Mouse (Mus musculus) ES-E14 (cell line): Measurements from ENCODE around the gene Tmem131. TPM values are rescaled to one million over a fixed set of nuclear protein-coding genes. Genes with fewer than 3 reads are reported as not detected.

ENCODE experiments used
- DNase-seq: peaks from one replicate; pipeline ENCODE4 v3.0.0-alpha.2; 2013; ENCODE audit warnings: low read depth, low spot score
- H3K27ac ChIP-seq: 2 replicates; pipeline ENCODE4 v1.5.1; 2012; ENCODE audit warnings: low read depth, mild to moderate bottlenecking, low read length, moderate library complexity, mixed read lengths; ENCODE audit not compliant: poor library complexity, insufficient read depth, severe bottlenecking
- H3K36me3 ChIP-seq: 2 replicates; pipeline ENCODE4 v1.6.1; 2012; ENCODE audit warnings: mild to moderate bottlenecking, low read length, moderate library complexity, mixed read lengths; ENCODE audit not compliant: control insufficient read depth, poor library complexity, insufficient read depth, severe bottlenecking
- H3K4me1 ChIP-seq, 2 experiments: fragments of 150-350 bp in 1 of 2; sonication (generic) in 1 of 2; 2 replicates each; pipeline ENCODE4 v1.6.1; 2012; ENCODE audit warnings: low read length in 2 of 2, mild to moderate bottlenecking in 1 of 2, mixed read lengths in 1 of 2; ENCODE audit not compliant: control insufficient read depth in 2 of 2, insufficient read depth in 2 of 2, poor library complexity in 1 of 2
- H3K4me3 ChIP-seq, 2 experiments: fragments of 150-350 bp in 1 of 2; sonication (generic) in 1 of 2; 2 replicates each; pipeline ENCODE4 v1.5.1; 2012; ENCODE audit warnings: low read length in 2 of 2, low read depth in 1 of 2, mild to moderate bottlenecking in 1 of 2, mixed read lengths in 1 of 2; ENCODE audit not compliant: insufficient read depth in 1 of 2, poor library complexity in 1 of 2, severe bottlenecking in 1 of 2
- H3K9ac ChIP-seq: 2 replicates; pipeline ENCODE4 v1.6.1; 2012; ENCODE audit warnings: low read depth, mild to moderate bottlenecking, low read length, mixed read lengths; ENCODE audit not compliant: poor library complexity, insufficient read depth, severe bottlenecking
- H3K9me3 ChIP-seq: fragments of 150-350 bp; sonication (generic); 2 replicates; pipeline ENCODE4 v1.6.1; 2012; ENCODE audit warnings: low read depth, mild to moderate bottlenecking, low read length; ENCODE audit not compliant: control insufficient read depth, insufficient read depth
- CHD2 ChIP-seq: IDR thresholded peaks from 2 replicates; pipeline ENCODE4 v1.6.1; 2014; ENCODE audit warnings: mild to moderate bottlenecking, low read depth, low read length, inconsistent platforms
- HCFC1 ChIP-seq: IDR thresholded peaks from 2 replicates; pipeline ENCODE4 v1.6.1; 2012; ENCODE audit warnings: low read length, inconsistent platforms, borderline replicate concordance; ENCODE audit not compliant: insufficient read depth
- MAFK ChIP-seq: IDR thresholded peaks from 2 replicates; pipeline ENCODE4 v1.6.1; 2014; ENCODE audit warnings: mild to moderate bottlenecking, low read depth, low read length, inconsistent platforms; ENCODE audit not compliant: insufficient read depth
- ZC3H11A ChIP-seq: IDR thresholded peaks from 2 replicates; pipeline ENCODE4 v1.6.1; 2012; ENCODE audit warnings: low read depth, mild to moderate bottlenecking, inconsistent platforms, low read length, borderline replicate concordance
- ZNF384 ChIP-seq: IDR thresholded peaks from 2 replicates; pipeline ENCODE4 v1.6.1; 2012; ENCODE audit warnings: low read depth, low read length, inconsistent platforms
- in situ Hi-C, 2 experiments: fragments of 600-800 bp; cut with MboI; formaldehyde crosslinking; loops; one replicate each; pipeline ENCODE4 v1.15.1; 2025; ENCODE audit warnings: low sequenced_read_pairs in 2 of 2, inconsistent platforms in 1 of 2; ENCODE audit not compliant: unreplicated experiment in 2 of 2
- total RNA-seq: library from RNA; depleted of rRNA; stranded (reverse); fragments of 300-350 nt; gene quantifications from 2 replicates; pipeline ENCODE4 v1.2.3, GENCODE M21; 2012

The Tmem131 gene
- total RNA-seq, 1 experiment: 73.1 TPM

DNA sequence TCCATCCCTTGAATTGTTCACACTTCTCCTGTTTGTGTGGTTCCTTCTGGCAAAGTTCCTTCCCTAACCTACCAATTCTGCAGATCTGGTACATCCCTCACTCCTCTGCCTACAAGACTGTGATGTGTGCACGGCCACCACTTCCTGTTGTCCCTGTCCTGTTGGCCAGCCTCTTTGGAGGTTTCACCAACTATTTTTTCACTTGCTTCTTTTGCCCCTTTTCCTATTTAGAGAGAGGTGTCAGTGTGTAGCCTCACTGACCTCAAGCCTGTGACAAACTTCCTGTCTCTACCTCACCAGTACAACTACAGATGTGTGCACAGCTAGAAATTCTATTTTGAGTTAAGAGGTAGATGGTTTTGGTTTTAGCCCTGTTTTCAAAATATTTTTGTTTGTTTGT is 136.4 kb downstream of the Tmem131 start:
- no peak for DNase-seq
- Histone ChIP-seq H3K4me1 (peaks cover 9 to 17% of the 10 kb centered on the region in 2 experiments), H3K4me3 (no peak overlapping the region), H3K9me3 (no peaks in the 10 kb centered on the region), H3K27ac (no peak overlapping the region), H3K9ac (no peak overlapping the region), H3K36me3 (peaks cover 74% of the 10 kb centered on the region)
- in situ Hi-C loops: no loop called here
- no peak for TF ChIP-seq MAFK
- no peak for TF ChIP-seq ZNF384
- no peak for TF ChIP-seq ZC3H11A
- TF ChIP-seq CHD2: no peak
- no peak for TF ChIP-seq HCFC1

- Histone ChIP-seq H3K9ac (no peak overlapping the region), H3K27ac (no peak overlapping the region), H3K4me1 (peaks cover 9 to 17% of the 10 kb centered on the region in 2 experiments), H3K4me3 (no peak overlapping the region), H3K9me3 (no peaks in the 10 kb centered on the region), H3K36me3 (peaks cover 74% of the 10 kb centered on the region)
- TF ChIP-seq MAFK (no peak), ZNF384 (no peak), CHD2 (no peak), HCFC1 (no peak), ZC3H11A (no peak)
- in situ Hi-C loops: no loop called here
- no peak for DNase-seq
These were observed 137.1 kb downstream of the Tmem131 start for GRCm38 (mm10) chr1:36806181-36806905.

DNA sequence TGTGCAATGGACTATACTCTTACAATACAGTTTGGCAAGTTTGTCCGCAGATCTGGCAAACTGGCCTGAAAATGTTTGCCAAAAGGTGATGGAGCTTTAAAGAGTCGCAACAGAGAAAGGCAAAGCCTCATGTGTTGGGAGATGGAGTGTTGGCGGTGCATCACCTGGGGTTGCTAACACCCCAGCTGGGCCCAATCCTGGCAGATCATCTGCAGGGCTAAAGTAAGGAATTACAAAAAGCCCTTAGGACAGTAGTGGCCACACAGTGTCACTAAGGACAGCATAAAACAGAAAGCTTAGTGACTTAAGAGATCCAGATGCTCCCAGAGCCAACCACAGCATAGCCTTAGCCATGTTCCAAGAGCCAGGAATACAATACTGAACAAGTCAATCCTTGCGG is 138.6 kb downstream of the Tmem131 start:
- Histone ChIP-seq H3K9ac (no peak overlapping the region; the same call in 1 of the 2 replicates), H3K9me3 (no peaks in the 10 kb centered on the region), H3K4me1 (peaks cover 9 to 17% of the 10 kb centered on the region in 2 experiments), H3K27ac (peak overlapping the region; percentile 63), H3K4me3 (no peak overlapping the region), H3K36me3 (peaks cover 70% of the 10 kb centered on the region)
- in situ Hi-C loops: no loop called here
- DNase-seq: no peak
- TF ChIP-seq ZC3H11A (no peak), HCFC1 (no peak), ZNF384 (no peak), CHD2 (no peak), MAFK (no peak)

- no peak overlapping the region for H3K4me3 ChIP-seq
- DNase-seq: peak; percentile 39
- in situ Hi-C loops: no loop called here
These were observed 139.2 kb downstream of the Tmem131 start for GRCm38 (mm10) chr1:36804259-36804658.

More at GRCm38 (mm10) chr1:36804259-36804658, 139.2 kb downstream of the Tmem131 start:
- Histone ChIP-seq H3K36me3 (peaks cover 75% of the 10 kb centered on the region), H3K9me3 (no peaks in the 10 kb centered on the region), H3K4me1 (peaks cover 9 to 17% of the 10 kb centered on the region in 2 experiments), H3K27ac (peak overlapping the region; percentile 63; the same call in 1 of the 2 replicates), H3K9ac (no peak overlapping the region; the same call in 1 of the 2 replicates)
- no peak for TF ChIP-seq ZNF384
- TF ChIP-seq ZC3H11A: no peak
- no peak for TF ChIP-seq MAFK
- no peak for TF ChIP-seq CHD2
- no peak for TF ChIP-seq HCFC1
